Mouse (Mus musculus): ENCODE results near the gene Tenm4.
A peak's percentile ranks its signal among the peaks of the same experiment; 100 is the strongest.

Gene Tenm4

DNA sequence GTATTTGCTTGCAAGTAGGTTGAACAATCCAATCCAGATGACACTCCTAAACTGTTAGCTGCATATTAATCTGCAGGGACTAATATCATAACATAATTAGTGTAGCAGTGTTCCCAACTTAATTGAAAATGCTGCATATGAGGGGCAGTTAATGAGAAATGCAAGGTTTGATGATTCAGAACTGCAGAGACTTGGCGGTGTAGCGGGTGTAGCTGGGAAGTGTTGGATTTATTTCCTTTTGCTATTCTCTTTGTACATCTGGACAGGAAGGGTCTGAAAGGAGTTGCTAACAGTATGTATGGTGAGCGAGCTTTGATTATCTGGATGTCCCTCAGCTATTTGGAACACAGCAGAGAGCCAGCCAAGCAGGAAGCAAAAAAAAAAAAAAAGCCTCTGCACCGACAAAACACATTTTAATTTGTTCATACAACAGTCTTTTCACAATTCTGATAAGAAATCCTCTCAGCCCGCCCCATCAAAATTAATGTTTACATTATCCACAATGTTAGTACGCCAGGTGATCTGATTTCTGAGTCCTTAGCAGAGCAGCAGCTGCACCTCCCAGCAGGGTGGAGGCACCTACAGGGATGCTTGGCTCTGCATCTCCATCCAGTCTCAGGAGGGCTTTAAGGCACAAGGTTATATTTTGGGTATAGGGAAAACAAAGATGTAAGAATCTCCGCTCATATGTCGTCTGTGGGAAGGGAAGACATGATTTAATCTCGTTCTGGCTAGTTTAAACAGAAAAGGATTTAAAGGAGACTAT lies 243.4 kb downstream of the Tenm4 start:
- peak; percentile 52 to 70 for DNase-seq

DNA sequence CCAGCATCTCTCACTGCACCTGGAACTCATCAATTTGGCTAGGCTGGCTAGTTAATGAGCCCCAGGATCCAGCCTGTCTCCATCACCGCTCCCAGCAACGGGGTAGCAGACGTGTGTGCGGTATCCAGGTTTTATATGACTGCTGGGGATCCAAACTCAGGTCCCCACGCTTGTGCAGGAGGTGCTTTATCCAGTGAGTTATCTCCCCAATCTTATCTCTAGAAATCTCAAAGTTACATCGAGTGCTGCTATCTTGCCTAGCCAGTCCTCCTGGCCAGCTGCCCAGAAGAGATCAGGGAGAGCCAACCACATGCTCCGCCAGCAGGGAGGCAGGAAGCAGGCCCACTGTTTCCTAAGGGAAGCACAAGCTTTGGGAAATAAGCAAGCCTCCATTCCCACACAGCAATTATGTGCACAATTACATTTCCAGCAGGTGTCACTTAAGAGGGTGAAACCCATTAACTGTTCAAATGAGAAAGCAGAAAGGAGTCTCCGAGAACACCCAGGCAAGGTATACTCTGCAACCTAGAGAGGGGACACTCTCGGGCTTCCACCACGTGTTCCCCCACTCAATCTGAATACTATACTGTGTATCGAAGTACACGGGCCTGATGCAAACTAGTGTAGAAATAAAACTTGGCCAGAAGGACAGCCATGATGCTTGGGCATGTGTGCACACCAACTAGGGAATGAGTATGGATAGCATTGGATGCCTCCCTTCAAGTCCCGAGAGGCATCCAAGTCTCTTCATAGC lies 246.4 kb downstream of the Tenm4 start:
- peak; percentile 91 to 93 for DNase-seq

DNA sequence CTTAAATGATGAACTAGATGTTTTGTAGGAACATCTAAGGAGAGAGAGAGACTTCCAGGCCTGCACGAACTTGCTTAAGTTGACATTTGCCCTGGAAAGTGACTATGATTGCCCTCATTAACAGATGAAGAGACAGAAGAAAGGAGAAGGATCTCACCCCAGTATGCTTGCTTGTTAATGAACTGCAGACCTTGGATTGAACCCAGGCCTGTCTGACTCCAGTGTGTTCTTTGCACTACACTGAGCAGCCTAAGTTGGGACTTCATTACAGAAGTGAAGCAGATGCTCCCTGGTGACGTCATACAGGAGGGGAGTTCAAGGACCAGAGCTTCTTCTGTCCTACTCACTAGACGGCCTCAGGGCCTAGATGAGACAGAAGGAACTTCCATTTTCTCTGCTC lies 247.1 kb downstream of the Tenm4 start:
- DNase-seq = no peak

DNA sequence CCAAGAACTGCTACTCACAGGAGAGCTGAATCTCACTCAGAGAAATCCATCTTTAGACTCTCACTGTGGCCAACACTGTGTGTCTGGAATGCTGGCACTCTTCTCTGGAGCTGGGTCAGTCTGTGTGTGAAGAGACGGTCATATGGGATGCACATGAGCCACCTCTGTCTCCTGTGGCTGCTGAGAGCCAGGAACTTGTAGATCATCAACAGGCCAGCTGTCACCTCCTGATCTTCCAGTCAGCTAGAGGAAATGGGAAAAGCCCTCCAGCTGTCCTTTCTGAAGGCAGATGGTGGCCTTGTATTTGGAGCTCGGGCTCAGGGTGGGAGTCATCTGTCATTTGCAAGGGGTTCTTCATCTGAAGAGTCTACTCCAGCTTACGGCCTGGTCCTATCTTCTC lies 249.0 kb downstream of the Tenm4 start:
- peak; percentile 47 to 48 for DNase-seq

DNA sequence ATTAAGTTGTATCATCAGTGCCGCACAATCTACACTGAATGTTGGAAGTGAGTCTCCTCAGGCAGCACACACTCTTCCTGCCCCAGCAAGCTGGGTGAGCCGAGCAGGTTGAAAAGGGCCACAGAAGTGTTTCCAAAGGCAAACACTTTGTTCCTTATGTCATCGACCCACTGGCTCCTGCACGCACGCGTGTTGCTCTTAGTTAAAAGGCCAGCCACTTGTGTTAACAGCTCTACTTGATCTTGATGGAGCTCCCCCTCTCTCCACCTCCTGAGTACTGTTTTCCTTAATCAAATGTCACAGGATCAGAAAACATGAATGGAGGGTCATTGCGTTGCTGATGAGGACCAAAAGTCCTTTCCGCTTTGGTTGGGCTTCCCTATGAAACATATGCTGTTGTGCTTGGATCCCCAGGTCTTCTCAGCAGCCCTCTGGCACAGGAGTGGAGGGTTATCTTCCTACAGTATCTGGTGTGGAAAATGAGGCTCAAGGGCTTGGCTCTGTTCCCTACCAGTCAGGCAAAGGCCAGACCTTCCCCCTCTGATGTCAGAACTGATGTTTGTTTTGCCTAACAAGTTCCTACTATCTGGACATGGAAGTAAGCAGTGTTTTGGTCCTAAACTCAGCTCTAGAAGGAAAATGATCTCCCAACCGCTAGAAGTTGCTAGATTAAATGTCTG lies 250.0 kb downstream of the Tenm4 start:
- peak; percentile 51 to 59 for DNase-seq

DNA sequence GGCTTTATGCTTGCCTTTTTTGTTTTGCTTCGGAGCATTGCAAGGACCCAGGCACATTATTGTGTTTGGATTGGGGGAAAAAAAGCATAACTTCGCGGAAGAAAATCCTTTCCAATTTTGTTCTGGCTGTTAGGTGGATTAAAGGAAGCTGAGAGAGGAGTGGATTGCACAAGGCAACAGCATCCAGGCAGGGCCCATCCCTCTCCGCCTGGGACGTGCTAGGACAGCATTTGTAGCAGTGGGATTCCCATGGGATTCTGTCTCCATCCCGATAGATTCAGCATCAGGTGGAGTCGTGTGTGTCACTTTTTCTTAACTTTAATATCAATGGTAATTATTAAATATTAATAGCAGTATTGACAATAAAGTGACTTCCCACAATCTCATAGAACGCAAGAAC lies 255.9 kb downstream of the Tenm4 start:
- DNase-seq = no peak

DNA sequence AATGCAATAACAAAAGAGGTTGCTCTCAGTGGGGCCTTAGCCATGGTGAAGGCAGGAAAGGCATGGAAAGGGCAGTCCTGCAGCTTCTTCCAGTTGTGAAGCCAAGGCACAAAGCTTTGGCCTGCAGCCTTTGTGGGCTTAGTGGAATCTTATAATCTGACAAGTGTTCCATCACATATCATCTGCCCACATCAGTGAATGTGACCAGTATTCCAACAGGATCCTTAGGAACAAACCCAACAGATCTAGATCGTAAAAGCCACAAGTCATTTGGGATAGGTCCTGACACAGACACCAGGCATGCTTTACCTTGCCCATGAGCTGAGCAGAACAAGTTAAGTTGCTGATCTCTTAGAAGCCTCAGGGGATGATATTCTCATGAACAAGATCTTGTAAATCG lies 262.3 kb downstream of the Tenm4 start:
- DNase-seq = no peak

DNA sequence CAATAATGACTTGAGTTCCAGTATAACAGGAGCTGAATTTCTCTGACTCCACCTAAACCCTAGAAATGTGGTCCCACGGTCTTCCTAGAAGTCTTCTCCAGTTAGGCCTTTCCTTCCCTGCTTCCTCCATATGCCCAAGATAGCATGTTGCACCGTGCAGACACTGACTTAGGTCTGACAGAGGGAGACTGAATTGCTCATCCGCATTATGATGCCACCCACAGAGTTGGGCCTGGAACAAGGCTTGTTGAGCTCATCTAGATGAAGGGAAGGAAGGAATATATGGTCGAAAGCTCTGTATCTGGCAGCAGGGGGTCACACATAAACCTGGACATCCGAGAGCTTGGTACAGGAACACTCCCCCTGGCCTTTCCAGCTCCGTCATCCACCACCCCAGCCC lies 267.3 kb downstream of the Tenm4 start:
- no peak for DNase-seq

DNA sequence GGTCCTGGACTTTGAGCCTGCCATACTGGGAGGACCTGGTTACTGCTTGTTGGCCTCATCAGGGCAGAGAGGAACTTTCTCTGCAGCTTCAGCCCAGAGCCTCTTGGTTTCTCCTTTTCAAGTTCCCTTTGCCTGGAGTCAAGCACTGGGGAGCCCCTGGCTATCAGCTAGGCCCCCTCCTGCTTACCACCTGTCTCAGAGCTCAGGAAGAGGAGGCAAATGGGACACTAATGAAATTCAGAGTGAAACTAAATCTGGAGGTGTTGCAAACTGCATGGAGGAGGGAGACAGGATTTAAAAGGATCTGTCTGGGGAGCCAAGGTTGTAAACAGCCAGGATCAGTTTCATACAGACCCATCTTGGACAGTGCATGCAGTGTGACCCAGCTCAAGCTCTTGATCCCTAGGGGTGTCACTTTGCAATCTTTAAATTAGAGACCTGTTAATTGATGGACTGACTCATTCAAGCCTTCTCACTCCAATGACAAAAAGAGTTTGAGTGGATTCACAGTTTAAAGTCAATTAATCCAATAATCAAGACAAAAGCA lies 269.2 kb downstream of the Tenm4 start:
- no peak for DNase-seq

DNA sequence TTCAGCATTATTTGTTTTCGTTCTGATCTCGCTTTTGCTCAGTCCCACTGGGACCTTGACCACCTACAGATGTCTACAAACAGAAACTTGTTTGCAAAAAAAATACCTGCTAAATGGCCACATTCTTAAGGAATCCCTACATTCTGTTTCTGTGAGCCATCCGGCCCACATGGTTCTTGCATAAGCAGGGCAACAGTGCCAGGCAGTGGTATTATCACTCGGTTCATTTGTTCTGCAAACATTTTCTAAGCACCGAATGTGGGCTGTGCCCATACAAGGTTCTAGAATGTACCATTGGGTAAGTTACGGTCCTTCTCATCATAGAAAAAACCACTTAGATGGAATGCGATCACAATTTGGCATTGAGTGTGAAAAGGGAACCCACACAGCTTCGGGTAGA lies 274.7 kb downstream of the Tenm4 start:
- peak in 1 of 2 experiments; percentile 22 for DNase-seq

DNA sequence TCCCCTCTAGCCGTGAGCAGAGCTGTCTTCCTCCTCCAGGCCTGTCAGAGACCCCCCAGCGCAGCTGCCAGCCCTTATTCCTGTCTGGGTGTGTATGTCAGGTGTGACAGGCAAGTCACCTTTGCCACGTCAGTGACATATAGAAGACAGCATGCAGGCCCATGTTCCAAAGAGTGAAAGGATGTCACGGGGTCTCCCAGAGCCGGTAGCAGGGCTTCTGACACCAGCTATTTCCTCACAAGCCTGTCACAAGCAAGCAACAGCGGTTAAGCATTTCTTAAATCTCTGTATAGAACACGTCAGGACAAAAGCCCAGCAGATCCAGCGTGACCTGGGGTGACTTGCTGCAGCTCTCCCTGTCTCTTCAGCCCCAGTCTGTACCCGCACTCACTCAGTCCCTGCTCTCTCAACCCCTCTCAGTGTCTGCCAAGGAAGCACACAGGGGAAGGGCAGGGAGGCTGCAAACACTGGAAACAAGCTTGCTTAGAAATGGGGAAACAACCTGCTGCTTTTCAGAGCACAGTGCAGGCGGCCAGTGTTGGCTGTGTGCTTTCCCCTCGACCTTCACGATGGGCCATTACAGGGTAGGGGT lies 276.9 kb downstream of the Tenm4 start:
- no peak for DNase-seq

DNA sequence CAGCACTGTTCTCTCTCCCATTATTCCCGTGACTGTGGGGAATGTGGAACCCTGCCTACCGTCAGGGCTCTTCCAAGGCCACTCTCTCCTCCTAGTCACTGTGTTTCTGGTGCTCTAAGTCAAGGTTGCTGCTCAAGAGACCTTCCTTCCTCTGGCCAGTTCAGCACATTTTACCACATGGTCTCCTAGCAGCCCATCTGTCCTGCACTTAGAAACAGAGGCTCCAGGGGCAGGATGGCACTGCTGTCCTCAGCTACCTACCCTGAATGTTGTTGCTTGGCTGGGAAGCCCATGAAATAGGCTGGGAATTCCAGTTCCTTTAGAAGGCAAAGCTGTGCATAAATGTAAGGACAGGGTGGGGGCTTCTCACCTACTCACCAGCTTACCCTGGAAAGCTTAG lies 284.9 kb downstream of the Tenm4 start:
- DNase-seq = no peak

DNA sequence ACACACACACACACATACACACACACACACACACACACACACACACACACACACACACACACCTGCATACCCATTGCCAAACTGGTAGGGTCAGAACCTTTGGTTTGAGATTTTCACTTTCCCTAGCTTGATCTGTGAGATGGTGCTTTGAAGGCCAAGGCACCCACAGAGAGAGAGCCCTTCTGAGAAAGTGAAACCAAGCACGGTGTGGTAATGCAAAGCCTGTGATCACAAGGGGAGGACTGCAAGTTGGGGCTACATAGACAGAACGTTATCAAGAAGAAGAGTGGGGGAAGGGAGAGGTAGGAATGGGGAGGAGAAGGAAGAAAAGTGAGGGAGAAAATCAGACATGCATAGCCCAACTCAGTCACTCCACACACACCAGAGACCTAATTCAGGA lies 285.6 kb downstream of the Tenm4 start:
- DNase-seq = no peak

DNA sequence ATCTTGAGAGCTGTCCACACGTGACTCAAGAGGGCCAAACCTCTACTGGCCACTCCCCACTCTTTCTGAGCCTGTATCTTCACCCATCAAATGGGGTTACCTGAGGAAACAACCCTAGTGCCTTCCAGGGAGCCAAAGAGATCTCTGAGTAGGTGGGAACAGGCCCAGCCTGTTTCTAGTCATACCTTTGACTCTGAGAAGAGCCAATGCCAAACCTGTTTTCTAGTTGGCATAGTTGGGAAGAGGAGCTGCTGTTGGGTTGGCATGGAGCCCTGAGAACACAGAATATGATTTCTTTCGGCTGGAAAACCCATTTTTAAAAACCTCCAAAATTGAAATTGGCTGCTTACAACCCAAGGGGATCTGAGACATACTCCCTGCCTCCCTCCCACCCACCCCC lies 286.8 kb downstream of the Tenm4 start:
- peak; percentile 54 to 58 for DNase-seq

DNA sequence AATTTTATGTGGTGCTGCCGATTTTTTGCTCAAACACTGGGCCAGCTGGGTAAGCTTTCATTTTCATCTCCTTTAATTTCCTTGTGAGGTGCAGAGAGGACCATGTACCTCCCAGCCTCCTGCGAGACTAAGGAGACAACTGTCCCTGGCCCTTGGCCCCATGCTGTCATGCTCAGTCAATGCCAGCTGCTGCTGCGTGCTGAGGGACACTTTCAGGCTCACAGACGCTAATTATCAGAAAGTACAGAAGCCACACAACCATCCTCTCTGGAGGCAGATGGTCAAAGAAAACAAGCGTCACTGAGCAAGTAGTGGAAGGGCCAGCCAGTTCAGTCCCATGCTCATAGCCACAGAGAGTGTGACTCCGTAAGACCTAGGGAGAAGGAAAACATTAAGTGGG lies 287.9 kb downstream of the Tenm4 start:
- DNase-seq = peak; percentile 19 to 26

DNA sequence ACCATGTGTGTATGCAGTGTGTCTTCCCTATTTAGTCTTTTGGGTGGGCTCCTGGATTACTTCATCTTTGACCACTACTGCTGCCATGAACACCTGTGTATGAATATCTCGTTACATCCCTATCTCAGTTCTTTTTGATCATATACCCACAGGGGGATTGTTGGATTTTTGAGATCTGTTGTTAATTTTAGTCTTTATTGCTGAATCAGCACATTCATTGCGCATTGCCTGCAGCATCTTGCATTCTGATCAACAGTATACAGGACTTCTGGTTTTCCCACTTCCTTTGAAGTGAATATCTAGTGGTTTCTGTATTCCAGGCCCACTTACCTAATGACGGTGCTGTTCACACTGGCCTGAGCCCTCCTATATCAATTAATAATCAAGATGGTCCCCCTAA lies 295.7 kb downstream of the Tenm4 start:
- DNase-seq = no peak

DNA sequence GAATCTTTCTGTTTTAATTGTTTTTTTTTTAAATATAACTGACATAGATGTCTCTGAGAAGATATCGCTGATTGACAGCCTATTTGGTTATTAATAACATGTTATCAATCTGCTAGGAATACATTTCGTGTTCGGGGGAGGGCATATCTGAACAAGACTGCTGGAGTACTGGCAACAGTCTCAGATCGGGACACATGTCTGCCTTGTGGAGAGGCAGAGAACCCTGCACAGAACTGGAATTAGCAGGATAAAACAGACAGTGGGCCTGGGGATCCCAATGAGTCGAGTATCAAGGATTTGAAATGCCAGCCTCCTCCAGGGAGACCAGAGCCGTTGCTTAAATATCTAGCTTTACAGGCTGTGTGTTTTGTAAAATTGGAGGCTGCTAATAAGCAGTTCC lies 299.8 kb downstream of the Tenm4 start:
- no peak for DNase-seq

DNA sequence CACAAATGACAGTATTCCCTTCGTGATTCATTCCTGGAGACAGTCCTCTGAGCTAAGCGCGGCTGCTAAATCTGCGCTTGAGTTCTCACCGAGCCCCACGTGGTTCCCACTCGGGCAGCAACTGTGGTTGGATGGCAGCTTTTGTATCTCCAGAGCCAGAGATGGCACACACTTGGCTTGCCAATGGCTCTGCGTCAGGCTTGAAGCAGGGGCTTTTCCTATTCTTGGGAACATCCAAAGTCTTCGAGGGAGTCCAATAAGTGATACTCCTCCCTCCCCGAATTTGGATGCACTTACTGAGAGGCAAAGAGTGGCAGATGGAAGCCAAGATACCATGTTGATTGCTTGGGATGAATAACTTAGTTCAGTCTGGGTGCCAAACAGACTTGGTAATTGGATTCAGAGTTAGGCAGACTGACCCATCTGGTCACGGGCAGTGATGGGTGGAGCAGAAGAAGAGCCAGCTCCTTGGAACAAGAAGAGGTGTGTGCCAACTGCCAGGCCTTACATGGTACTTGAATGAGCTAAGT lies 303.6 kb downstream of the Tenm4 start:
- peak; percentile 81 to 85 for DNase-seq

DNA sequence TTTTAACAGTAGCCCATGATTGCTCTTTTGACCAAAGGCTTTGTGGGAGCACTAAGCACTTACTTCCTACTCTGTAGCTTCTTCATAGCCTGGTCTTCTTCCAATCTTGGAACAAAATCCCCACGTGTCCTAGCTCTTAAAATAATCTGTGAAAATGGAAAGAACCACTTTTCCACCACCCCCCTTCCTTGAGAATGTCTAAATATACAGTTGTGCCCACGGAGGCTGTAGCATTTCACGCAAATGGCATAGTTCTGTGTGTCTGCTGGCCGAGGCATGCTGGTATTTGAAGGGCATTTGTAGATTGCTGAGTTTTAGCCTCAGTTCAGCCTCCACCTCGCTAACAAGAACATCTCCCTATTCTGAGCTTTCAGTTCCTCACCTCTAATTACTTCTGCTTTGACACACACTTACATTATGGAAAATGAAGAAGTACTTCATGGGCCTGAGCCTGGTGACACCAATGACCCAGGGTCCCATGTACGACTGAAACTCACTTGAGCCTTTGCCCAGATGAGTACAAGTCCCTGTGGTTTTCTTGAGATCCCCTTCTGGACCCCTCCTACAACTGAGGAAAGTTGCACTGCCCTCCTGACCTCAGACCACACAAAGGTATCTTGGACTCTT lies 306.1 kb downstream of the Tenm4 start:
- DNase-seq = no peak

DNA sequence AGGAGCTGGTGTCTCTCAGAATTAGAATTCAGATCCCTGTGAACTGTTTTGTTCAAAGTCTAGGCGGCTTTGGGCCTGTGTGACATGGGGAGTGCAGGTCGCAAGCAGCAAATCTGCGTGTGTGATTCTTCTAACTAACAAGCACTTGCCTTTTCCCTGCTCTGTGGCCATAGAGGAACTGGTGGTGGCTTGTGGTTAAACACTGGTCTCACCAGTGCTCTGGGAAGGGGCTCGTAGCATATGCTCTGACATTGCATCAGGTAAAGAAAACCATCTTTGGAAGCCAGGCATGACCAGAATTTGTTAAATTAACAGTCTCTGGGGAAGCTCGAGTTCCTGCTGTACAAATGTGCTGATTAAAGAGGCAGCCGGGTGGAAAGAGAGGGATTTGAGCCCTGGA lies 308.1 kb downstream of the Tenm4 start:
- DNase-seq = no peak

DNA sequence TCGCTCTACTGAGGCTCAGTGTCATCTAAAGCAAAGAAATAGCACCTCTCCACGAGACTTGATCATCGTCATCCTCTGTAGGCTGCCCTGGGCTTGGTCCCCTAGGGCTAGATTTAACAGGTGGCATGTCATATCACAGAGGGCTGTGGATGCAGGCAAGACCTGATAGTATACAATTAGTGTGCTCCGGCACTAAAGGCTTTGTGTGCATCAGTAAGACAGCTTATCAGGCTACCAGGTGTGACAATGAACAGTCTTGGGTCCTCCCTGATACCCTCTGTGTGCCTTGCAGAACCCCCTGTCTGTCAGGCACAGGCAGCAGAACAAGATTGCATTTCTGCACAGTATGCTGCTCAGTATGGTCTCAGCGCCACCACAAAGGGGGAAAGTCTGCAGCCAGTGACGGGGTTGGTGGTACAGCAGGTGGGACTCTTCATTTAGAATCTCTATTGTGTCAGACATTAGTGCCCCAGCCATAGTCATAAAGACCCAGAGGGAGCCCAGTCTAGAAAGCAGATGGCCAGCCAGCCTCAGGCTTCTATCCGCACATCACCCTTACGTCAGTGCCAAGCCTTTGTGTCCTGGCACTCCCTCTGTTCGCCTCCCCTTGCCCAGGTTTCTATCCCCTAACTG lies 309.4 kb downstream of the Tenm4 start:
- DNase-seq = peak in 1 of 2 experiments; percentile 20

DNA sequence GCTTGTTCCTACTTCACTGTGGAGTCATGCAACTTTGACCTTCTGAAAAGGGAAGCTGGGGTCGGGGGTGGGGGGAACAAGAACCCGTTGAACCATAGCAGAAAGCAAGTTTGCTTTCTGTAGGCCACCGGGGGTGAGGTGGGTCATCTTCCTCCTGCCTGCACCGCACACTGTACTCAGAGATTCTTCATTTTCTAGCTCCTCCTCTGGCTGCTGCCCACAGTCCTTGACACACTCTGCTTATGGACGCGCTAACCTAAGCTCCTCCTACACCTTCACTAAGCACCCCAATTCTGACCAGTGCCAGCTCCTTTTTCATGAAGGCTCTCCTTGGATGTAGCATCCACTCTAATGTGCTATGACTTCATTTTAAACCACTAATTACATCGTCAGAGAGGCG lies 311.9 kb downstream of the Tenm4 start:
- no peak for DNase-seq

Measured in cerebellum, postnatal 14 days (tissue).